Mouse (Mus musculus): ENCODE data around the gene Gabra5.

DNA sequence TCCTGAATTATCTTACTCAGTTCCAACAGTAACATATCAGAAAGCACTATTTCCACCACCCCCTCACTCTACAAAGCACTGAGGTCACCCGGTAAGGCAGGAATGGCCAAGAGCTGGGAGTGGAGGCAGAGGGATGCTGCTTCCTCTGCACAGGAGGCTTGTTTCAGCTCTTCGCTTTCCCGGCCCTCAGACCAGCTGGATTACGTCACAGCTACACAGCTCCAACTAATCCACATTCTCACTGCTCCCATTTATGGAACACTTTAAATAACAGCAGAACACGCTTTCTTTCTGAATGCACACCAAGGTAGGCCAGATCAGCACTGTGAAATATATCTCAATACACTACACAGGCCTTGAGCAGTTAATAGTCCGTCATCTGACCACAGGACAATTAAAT is 146.0 kb downstream of the Gabra5 start:
- TF ChIP-seq CTCF (IDR thresholded peaks at IDR 0.05; ENCODE audit: extremely low read depth, insufficient read depth, low read length) (no peak), POLR2A (IDR thresholded peaks at IDR 0.05; ENCODE audit: extremely low read depth, insufficient read depth, low read length) (no peak)

Measured in cortical plate, adult 2 months (tissue).